Mouse (Mus musculus): ENCODE results near the gene Rgs7.

Gene Rgs7

DNA sequence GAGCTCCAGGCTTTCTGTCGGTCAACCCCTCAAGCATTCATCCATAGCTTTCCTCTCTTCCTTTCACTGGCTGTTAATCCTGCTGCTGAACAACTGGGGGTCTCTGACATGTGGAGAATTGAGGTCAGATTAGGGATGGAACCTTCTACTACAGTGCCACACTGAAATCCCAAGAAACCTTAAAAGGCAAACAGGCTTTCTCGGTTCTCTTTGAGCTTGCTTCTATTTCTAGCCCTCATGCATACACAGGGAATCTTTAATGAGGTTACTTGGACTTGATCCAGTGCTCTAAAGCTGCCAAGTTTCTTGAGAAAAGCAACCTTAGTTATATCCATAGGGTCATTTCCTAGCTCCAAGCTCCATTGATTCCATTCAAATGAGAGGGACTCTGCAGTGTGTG is 363.8 kb downstream of the Rgs7 start:
- no peak for DNase-seq

GRCm38 (mm10) chr1:175124416-175124815 is 367.9 kb downstream of the Rgs7 start:
- DNase-seq: no peak

DNA sequence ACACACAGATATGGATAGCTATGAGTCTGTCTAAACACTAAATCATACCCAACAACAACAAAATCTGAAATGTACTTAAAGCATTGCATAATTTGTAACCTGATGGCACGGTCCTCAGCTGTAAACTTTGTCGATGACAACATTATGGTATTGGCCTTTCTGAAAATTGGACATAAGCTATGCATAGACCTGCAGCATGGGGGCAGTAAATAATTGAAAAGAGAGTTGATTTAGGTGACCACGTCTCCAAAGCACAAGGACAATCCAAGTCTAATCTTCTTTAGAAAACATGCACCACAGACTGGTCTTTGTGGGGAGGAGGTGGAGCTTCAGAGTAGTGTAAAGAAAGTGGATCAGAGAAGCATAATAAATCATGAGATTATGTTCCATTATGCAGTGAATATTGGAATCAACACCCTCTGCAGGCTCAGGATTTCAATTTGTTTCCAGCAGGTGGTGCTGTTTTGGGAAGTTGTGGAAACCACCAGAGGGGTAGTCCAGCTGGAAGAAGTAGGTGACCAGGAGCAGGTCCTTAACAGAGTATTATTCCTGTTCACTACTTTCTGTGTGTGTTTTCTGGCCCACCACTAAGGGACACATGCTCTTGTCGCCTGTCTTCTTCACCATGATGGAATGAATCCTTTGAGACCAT is 373.3 kb downstream of the Rgs7 start:
- DNase-seq: no peak

- no peak for DNase-seq
These were observed 383.9 kb downstream of the Rgs7 start for GRCm38 (mm10) chr1:175108270-175108860.

DNA sequence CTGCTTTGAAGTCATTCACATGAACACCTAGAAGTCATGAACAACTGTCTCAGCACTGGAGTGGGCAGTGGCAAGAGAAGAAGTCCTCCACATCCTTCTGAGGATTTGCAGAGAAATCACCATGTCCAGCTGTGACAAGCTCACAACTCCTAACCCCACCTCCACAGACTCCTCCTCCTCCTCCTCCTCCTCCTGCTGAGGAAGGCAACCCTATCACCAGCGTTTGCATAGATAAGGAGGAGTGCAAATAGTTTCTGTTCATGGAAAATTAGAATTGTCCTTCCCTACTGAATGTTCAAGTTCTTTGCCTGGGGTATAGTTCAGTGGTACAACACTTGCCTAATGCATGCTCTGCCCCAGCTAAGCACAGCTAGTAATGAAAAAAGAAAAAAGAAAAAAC is 386.0 kb downstream of the Rgs7 start:
- no peak for DNase-seq

DNA sequence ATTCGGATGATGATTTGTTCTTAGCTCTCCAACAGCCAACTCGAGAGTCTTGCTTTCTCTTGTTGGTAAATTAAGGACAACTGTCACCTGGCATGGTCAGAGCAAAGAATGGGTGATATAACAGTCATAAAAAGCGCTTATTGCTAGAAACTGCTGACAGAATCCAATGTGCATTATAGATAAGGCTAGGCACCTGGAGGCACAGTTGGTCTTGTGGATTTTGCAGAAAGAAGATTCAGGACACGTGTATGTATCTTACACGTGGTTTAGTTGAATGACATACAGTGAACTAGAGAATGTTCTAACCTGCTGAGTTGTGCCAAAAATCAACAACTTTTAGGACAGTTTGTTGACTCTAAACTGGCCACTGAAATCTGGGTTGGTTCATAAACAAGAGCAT is 386.9 kb downstream of the Rgs7 start:
- DNase-seq: no peak

GRCm38 (mm10) chr1:175097014-175097413 is 395.3 kb downstream of the Rgs7 start:
- no peak for DNase-seq

DNA sequence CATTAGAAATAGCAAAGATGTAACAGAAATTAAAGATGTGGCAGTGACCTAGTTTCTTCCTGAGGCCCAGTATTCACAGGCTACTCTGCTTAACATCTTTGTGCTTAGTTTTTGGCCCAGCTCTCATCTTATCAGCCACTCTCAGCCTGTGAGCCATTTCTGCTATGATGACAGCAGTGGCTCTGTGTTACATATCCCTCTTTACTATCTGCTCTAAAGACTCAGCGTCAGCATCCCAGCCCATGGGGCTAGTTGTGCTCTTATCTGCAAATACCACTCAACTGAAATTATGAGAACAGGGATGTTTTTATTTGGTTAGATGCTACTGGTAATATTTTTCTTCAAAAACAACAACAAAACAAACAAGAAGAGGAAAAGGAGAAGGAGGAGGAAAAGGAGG is 410.2 kb downstream of the Rgs7 start:
- DNase-seq: no peak

DNA sequence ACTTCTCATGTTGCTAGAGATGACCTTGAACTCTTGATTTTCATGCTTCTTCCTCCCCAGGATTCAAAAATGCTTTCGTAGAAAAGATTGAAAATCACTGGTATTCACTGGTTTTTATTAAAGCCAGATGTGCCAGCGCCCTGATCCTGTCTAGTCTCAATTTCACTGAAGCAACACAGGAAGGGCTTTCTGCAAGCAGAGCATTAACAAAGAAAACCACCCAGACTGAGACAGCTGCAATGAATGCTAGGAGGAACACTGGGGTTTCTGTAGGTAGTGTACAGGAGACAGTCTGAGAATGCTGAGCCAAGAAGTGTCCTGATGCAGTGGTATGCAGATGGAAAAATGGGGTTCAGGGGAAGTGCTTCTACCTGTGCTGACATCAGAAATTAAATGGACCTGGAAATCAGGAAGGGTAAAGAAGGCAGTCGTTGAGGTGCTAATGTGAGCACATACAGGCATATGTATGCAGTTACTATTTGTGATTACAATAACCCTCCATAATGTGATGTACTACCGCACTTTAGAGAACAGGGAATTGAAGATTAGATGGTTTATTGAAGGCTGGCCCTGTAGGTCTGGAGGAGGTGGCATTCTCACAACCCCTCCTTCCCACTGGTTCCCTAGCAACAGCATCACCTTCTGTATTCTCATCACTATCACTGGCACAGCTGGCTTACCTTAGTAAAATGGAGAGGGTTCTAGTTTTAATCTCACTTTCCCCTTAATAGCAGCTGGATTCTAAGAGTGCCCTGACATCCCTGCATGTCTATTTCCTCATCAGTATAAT is 412.3 kb downstream of the Rgs7 start:
- no peak for DNase-seq

- DNase-seq: no peak
These were observed 418.6 kb downstream of the Rgs7 start for GRCm38 (mm10) chr1:175073500-175074232.

- DNase-seq: no peak
These were observed 422.5 kb downstream of the Rgs7 start for GRCm38 (mm10) chr1:175069758-175070290.

DNA sequence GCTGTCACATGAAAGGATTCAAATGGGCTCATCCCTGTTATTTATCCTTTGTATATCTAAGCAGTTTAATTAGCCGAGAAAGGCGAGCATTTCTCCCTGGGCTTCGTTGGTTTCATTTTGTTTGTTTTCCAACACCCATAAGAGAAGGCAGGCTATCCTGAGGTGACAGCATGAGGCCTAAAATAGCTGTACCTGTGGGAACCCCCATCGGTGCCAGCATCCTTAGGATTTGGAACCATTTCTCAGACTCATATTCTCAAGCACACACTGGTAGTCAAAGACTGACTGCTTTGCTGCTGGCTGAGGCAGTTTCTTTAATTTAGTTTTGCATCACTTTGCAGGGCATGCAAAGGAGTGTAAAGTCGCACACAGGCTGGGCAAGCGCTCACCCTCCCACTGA is 443.2 kb downstream of the Rgs7 start:
- DNase-seq: no peak

- no peak for DNase-seq
These were observed 451.0 kb downstream of the Rgs7 start for GRCm38 (mm10) chr1:175041167-175041817.

- DNase-seq: no peak
These were observed 452.3 kb downstream of the Rgs7 start for GRCm38 (mm10) chr1:175040038-175040437.

DNA sequence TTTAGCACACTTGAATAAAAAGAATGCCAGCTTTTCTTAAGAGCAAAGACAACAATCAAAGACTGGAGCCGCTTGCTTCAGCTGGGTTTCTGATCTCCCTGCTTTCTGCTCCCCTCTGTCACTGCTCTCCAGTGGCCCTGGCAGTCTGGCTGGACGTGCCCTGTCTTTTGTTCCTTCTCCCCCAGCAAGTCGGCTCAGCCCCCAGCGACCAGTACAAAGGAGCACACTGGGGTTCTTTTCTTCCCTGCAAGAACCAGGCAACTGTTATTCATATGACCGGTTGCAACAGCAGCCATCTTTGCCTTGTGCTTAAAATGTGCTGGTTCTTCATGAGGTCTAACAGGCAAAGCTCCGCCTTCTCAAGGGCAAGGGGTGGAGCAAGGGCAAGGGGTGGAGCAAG is 452.7 kb downstream of the Rgs7 start:
- no peak for DNase-seq

DNA sequence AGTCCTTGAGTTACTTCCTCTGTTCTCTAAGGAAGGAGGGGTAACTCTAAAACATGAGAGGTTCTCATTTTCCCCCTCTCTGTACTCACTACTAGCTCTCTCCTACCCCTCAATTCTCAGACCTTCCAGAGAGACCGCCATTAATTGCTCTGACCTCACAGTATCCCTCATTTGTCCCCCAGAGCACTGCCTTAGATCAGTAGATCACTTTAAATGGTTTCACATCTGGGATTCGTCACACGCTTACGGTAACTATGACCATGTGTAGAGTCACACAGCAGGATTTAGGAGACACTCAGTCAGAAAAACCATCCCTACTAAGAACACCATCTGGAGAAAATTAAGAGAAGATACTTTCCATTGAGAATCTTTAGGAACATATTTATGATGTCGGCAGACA is 456.8 kb downstream of the Rgs7 start:
- no peak for DNase-seq

- DNase-seq: no peak
These were observed 460.3 kb downstream of the Rgs7 start for GRCm38 (mm10) chr1:175032015-175032414.

DNA sequence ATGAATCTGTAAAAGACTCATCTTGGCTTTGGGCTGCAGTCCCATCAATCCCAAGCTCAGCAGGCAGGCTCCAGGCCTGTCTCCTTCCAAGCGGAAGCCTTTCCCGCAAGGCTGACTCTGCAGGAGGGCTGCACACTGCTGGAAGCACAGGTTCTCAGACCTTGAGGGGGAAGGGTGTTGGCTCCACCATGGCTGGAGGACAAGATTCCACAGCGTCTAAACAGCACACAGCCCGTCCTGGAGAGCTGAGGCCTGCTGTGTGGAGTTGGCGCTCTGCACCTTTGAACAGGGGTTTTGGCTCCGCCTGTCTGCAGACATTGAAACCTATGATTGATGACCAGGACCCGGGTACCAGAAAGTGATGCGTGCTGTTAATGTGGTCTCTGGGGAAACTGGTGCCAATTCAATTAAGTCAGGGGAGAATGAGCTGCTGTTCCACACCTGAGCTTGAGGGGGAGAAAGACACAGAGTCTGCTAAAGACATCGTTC is 463.5 kb downstream of the Rgs7 start:
- no peak for DNase-seq

DNA sequence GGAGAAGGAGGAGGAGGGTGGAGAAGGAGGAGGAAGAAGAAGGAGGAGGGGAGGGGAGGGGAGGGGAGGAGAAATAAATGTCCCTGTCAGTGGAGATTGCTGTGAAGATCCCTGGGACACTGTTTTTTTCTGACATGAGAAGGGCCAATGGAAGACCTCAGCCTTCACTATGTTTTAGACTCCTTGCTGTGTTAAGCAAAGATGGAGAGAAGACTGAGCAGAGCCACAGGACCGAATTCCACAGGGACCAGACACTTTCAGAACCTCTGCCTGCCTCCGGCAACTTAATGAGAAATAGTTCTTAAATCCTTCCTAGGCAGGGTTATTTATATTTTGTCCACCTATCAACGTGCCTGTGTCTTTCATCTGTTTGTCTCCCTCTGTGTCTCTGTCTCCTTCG is 464.0 kb downstream of the Rgs7 start:
- no peak for DNase-seq

GRCm38 (mm10) chr1:175025781-175026309 is 466.5 kb downstream of the Rgs7 start:
- no peak for DNase-seq

- DNase-seq: no peak
These were observed 468.2 kb downstream of the Rgs7 start for GRCm38 (mm10) chr1:175024136-175024535.
